Mouse (Mus musculus): ENCODE results near the gene Ccng2. TPM values are rescaled to one million over a fixed set of nuclear protein-coding genes. Genes with fewer than 3 reads are reported as not detected.

Gene Ccng2
- total and polyA plus RNA-seq, 2 experiments, result 9.2 to 14.5 TPM

DNA sequence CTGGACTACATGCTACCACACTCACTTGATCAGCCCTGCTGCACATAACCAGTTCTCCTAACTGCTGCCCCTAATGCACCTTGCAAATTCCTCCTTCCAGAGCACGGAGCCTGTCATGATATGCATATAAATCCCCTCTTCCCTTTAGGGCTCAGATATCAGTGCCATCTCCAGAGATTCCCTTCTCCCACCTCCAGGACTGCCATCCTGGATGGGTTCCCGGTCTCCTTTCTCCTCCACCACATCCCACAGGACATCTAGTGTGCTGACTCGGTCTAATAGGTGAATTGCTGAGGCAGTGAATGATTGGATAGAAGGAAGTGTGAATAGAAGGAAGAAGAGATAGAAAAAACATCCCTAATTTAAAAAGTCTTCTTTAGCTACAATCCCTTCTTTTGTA is 35.3 kb upstream of the Ccng2 start:
- 79% methylated on average over 3 of the region's 3 CpGs for WGBS
- Histone ChIP-seq H3K4me1 (ENCODE audit: control insufficient read depth, insufficient read depth, low read length) (no peaks in the 10 kb centered on the region), H3K9ac (ENCODE audit: low read depth, low read length) (no peak overlapping the region), H3K27ac (replicated peaks; ENCODE audit: insufficient read depth, low read depth, low read length) (no peak overlapping the region), H3K36me3 (ENCODE audit: control insufficient read depth, insufficient read depth, low read length) (no peaks in the 10 kb centered on the region), H3K27me3 (ENCODE audit: control insufficient read depth, insufficient read depth, low read length) (no peaks in the 10 kb centered on the region), H3K4me3 (ENCODE audit: insufficient read depth, low read depth, low read length) (no peak overlapping the region), H3K79me2 (ENCODE audit: control insufficient read depth, insufficient read depth, low read length) (no peaks in the 10 kb centered on the region)
- DNase-seq (ENCODE audit: extremely low read depth, low read depth, low spot score), result no peak
- no peak for TF ChIP-seq POLR2A (IDR thresholded peaks at IDR 0.05; ENCODE audit: extremely low read depth, insufficient read depth, low read length)

DNA sequence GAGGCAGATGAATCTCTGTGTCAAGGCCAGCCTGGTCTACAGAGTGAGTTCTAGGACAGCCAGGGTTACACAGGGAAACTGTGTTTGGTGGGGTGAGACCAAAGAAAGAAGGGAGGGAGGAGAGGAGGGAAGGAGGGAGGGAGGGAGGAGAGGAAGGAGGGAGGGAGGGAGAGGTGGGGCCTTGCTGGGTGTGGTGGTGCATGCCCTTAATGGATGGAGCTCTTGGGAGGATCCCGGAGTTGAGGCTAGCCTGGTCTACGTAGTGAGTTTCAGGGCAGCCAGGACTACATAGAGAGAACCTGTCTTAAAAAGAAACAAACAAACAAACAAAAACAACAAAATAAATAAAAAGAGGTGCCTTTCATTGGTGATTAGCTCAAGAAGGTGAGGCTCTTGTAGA is 34.2 kb upstream of the Ccng2 start:
- Histone ChIP-seq H3K9ac (ENCODE audit: low read depth, low read length) (no peak overlapping the region), H3K27me3 (ENCODE audit: control insufficient read depth, insufficient read depth, low read length) (no peaks in the 10 kb centered on the region), H3K79me2 (ENCODE audit: control insufficient read depth, insufficient read depth, low read length) (no peaks in the 10 kb centered on the region), H3K4me1 (ENCODE audit: control insufficient read depth, insufficient read depth, low read length) (no peaks in the 10 kb centered on the region), H3K36me3 (ENCODE audit: control insufficient read depth, insufficient read depth, low read length) (no peaks in the 10 kb centered on the region), H3K4me3 (ENCODE audit: insufficient read depth, low read depth, low read length) (no peak overlapping the region), H3K27ac (replicated peaks; ENCODE audit: insufficient read depth, low read depth, low read length) (no peak overlapping the region)
- TF ChIP-seq POLR2A (IDR thresholded peaks at IDR 0.05; ENCODE audit: extremely low read depth, insufficient read depth, low read length), result no peak
- no peak for TF ChIP-seq CTCF (IDR thresholded peaks at IDR 0.05; ENCODE audit: low read depth, low read length)
- 91% methylated on average over 2 of the region's 2 CpGs for WGBS
- DNase-seq (ENCODE audit: extremely low read depth, low read depth, low spot score), result no peak

DNA sequence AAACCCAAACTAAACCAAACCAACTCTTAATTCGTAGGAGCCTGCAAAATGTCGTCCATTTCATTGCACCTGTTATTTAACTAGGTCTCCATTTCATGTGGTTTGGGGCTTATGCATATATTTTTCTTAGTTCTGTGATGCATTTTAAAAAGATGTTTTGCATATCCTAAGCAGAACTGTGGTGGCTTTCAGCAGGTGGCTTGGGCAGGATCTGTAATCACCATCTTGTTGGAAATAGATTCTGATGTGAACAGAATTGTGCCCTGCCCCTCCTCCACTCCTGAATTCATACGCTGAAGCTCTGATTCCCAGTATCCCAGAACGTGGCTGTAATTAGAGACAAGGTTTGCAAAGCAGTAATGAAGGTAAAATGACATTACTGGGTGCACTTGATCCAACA is 32.9 kb upstream of the Ccng2 start:
- Histone ChIP-seq H3K36me3 (ENCODE audit: control insufficient read depth, insufficient read depth, low read length) (no peaks in the 10 kb centered on the region), H3K27ac (replicated peaks; ENCODE audit: insufficient read depth, low read depth, low read length) (no peak overlapping the region), H3K79me2 (ENCODE audit: control insufficient read depth, insufficient read depth, low read length) (no peaks in the 10 kb centered on the region), H3K4me1 (ENCODE audit: control insufficient read depth, insufficient read depth, low read length) (no peaks in the 10 kb centered on the region), H3K27me3 (ENCODE audit: control insufficient read depth, insufficient read depth, low read length) (no peaks in the 10 kb centered on the region), H3K4me3 (ENCODE audit: insufficient read depth, low read depth, low read length) (no peak overlapping the region), H3K9ac (ENCODE audit: low read depth, low read length) (no peak overlapping the region)
- WGBS, result 70% methylated on average over 4 of the region's 4 CpGs
- TF ChIP-seq CTCF (IDR thresholded peaks at IDR 0.05; ENCODE audit: low read depth, low read length), result no peak
- TF ChIP-seq POLR2A (IDR thresholded peaks at IDR 0.05; ENCODE audit: extremely low read depth, insufficient read depth, low read length), result no peak
- no peak for DNase-seq (ENCODE audit: extremely low read depth, low read depth, low spot score)

DNA sequence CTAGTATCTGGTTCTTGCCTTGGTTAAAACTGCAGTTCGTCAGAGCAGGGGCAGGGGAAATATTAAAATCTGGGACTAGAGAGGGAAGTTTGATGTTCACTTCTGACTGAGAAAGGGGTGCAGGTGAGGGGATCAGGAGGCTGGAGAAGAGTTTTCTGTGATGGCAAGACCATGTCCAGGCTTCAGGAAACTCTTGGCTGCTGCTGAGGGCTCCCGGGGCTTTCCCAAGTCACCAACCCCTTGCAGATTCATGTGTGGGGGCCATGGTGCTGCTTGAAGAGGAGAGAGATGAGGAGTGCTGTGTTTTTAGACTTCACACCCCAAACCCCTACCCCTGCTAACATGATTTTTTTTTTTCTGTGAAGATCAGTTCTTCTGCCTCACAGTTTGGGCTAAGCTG is 32.5 kb upstream of the Ccng2 start:
- Histone ChIP-seq H3K79me2 (ENCODE audit: control insufficient read depth, insufficient read depth, low read length) (no peaks in the 10 kb centered on the region), H3K4me1 (ENCODE audit: control insufficient read depth, insufficient read depth, low read length) (no peaks in the 10 kb centered on the region), H3K9ac (ENCODE audit: low read depth, low read length) (no peak overlapping the region), H3K4me3 (ENCODE audit: insufficient read depth, low read depth, low read length) (no peak overlapping the region), H3K27me3 (ENCODE audit: control insufficient read depth, insufficient read depth, low read length) (no peaks in the 10 kb centered on the region), H3K27ac (replicated peaks; ENCODE audit: insufficient read depth, low read depth, low read length) (no peak overlapping the region), H3K36me3 (ENCODE audit: control insufficient read depth, insufficient read depth, low read length) (no peaks in the 10 kb centered on the region)
- WGBS, result 84% methylated on average over 2 of the region's 2 CpGs
- TF ChIP-seq CTCF (IDR thresholded peaks at IDR 0.05; ENCODE audit: low read depth, low read length), result no peak
- TF ChIP-seq POLR2A (IDR thresholded peaks at IDR 0.05; ENCODE audit: extremely low read depth, insufficient read depth, low read length), result no peak
- DNase-seq (ENCODE audit: extremely low read depth, low read depth, low spot score), result no peak

DNA sequence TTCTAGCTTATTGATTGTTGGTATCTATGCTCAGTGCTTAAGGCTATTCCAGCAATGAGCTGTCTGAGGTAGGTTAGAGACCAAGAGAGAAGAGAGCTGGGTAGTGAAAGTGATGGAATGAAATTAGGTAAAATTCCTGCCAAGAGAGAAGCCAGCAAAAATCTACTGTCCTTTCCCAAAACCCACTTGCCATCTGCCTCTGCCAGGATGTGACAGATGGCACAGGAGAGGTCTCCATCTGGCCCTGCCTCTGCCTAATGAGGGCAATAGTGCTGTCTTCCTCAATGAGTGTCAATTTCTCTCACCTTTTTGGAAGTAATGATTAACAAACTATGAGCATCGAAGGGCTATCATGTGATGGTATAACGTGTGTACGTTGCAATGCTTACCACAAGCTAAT is 31.2 kb upstream of the Ccng2 start:
- H3K27me3 ChIP-seq (ENCODE audit: control insufficient read depth, insufficient read depth, low read length), result no peaks in the 10 kb centered on the region
- H3K9ac ChIP-seq (ENCODE audit: low read depth, low read length), result no peak overlapping the region
- no peak for TF ChIP-seq POLR2A (IDR thresholded peaks at IDR 0.05; ENCODE audit: extremely low read depth, insufficient read depth, low read length)
- no peak for TF ChIP-seq CTCF (IDR thresholded peaks at IDR 0.05; ENCODE audit: low read depth, low read length)
- H3K4me3 ChIP-seq (ENCODE audit: insufficient read depth, low read depth, low read length), result no peak overlapping the region
- no peak overlapping the region for H3K27ac ChIP-seq (replicated peaks; ENCODE audit: insufficient read depth, low read depth, low read length)
- H3K36me3 ChIP-seq (ENCODE audit: control insufficient read depth, insufficient read depth, low read length), result no peaks in the 10 kb centered on the region
- no peaks in the 10 kb centered on the region for H3K79me2 ChIP-seq (ENCODE audit: control insufficient read depth, insufficient read depth, low read length)
- 88% methylated on average over 3 of the region's 3 CpGs for WGBS
- no peak for DNase-seq (ENCODE audit: extremely low read depth, low read depth, low spot score)
- no peaks in the 10 kb centered on the region for H3K4me1 ChIP-seq (ENCODE audit: control insufficient read depth, insufficient read depth, low read length)

DNA sequence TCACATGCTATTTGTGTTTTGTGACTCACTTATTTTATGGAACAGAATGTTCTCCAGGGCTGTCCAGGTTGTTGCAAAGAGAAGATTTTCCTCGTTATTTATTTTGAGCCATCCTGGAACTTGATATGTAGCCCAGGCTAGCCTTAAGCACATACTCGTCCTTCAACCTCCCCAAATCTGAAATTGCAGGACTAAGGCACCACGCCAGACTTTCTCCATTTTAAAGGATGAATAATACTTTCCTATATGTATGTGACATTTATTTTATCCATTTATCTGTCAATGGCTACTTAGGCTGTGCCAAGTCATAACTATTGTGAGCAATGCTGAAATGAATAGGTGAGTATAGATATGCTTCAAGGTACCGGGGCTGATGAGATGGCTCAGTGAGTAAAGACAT is 30.5 kb upstream of the Ccng2 start:
- H3K27me3 ChIP-seq (ENCODE audit: control insufficient read depth, insufficient read depth, low read length), result no peaks in the 10 kb centered on the region
- WGBS, result 83% methylated on average over 4 of the region's 4 CpGs
- H3K9ac ChIP-seq (ENCODE audit: low read depth, low read length), result no peak overlapping the region
- H3K4me3 ChIP-seq (ENCODE audit: insufficient read depth, low read depth, low read length), result no peak overlapping the region
- H3K79me2 ChIP-seq (ENCODE audit: control insufficient read depth, insufficient read depth, low read length), result no peaks in the 10 kb centered on the region
- H3K36me3 ChIP-seq (ENCODE audit: control insufficient read depth, insufficient read depth, low read length), result no peaks in the 10 kb centered on the region
- no peak for DNase-seq (ENCODE audit: extremely low read depth, low read depth, low spot score)
- H3K27ac ChIP-seq (replicated peaks; ENCODE audit: insufficient read depth, low read depth, low read length), result no peak overlapping the region
- no peaks in the 10 kb centered on the region for H3K4me1 ChIP-seq (ENCODE audit: control insufficient read depth, insufficient read depth, low read length)
- TF ChIP-seq CTCF (IDR thresholded peaks at IDR 0.05; ENCODE audit: low read depth, low read length) (no peak), POLR2A (IDR thresholded peaks at IDR 0.05; ENCODE audit: extremely low read depth, insufficient read depth, low read length) (no peak)
